Mouse (Mus musculus) myocyte (in vitro differentiated cells): ENCODE data around the gene Nek1.

Experiments used
- CEBPB ChIP-seq: IDR thresholded peaks from 2 replicates; pipeline ENCODE4 v1.6.1; 2011; ENCODE audit warnings: mild to moderate bottlenecking, moderate library complexity; ENCODE audit not compliant: poor library complexity, insufficient read depth, severe bottlenecking
- E2F4 ChIP-seq: IDR thresholded peaks from one replicate; pipeline ENCODE4 v1.6.1; 2011; ENCODE audit warnings: mild to moderate bottlenecking, control low read depth, moderate library complexity; ENCODE audit not compliant: insufficient read depth
- MAX ChIP-seq: IDR thresholded peaks from one replicate; pipeline ENCODE4 v1.6.1; 2011; ENCODE audit warnings: low read depth, mild to moderate bottlenecking, control low read depth
- MYOD1 ChIP-seq, 3 experiments: IDR thresholded peaks; one replicate each; pipeline ENCODE4 v1.6.1; 2011; ENCODE audit warnings: control low read depth in 2 of 3, low read depth in 2 of 3, mild to moderate bottlenecking in 2 of 3, moderate library complexity in 1 of 3; ENCODE audit not compliant: insufficient read length in 2 of 3, control insufficient read depth in 1 of 3
- MYOG ChIP-seq, 3 experiments: IDR thresholded peaks; one replicate each; pipeline ENCODE4 v1.6.1; 2011; ENCODE audit warnings: control low read depth in 2 of 3, low read depth in 2 of 3, mild to moderate bottlenecking in 2 of 3; ENCODE audit not compliant: insufficient read length in 2 of 3, control insufficient read depth in 1 of 3, insufficient read depth in 1 of 3
- POLR2A ChIP-seq: IDR thresholded peaks from one replicate; pipeline ENCODE4 v1.6.1; 2011; ENCODE audit warnings: low read depth, mild to moderate bottlenecking, control low read depth, moderate library complexity; ENCODE audit not compliant: insufficient read length
- POLR2AphosphoS2 ChIP-seq: IDR thresholded peaks from one replicate; pipeline ENCODE4 v1.6.1; 2011; ENCODE audit warnings: low read depth, control low read depth; ENCODE audit not compliant: insufficient read length
- REST ChIP-seq: IDR thresholded peaks from one replicate; pipeline ENCODE4 v1.6.1; 2011; ENCODE audit warnings: mild to moderate bottlenecking, control low read depth, moderate library complexity; ENCODE audit not compliant: insufficient read depth, insufficient read length
- SRF ChIP-seq: IDR thresholded peaks from one replicate; pipeline ENCODE4 v1.6.1; 2011; ENCODE audit warnings: low read depth; ENCODE audit not compliant: control insufficient read depth, insufficient read length
- TCF12 ChIP-seq: IDR thresholded peaks from one replicate; pipeline ENCODE4 v1.6.1; 2011; ENCODE audit warnings: mild to moderate bottlenecking, control low read depth; ENCODE audit not compliant: poor library complexity, insufficient read depth, severe bottlenecking
- TCF3 ChIP-seq: IDR thresholded peaks from one replicate; pipeline ENCODE4 v1.6.1; 2011; ENCODE audit warnings: low read depth, control low read depth; ENCODE audit not compliant: insufficient read length
- USF1 ChIP-seq: IDR thresholded peaks from one replicate; pipeline ENCODE4 v1.6.1; 2011; ENCODE audit warnings: low read depth, mild to moderate bottlenecking, control low read depth, moderate library complexity

GRCm38 (mm10) chr8:60978496-60978895, 14.5 kb upstream of the Nek1 start:
- TF ChIP-seq POLR2A (no peak), MYOD1 (IDR thresholded peaks at IDR 0.05; ENCODE audit: control insufficient read depth in 1 of 3, insufficient read length in 2 of 3, low read depth in 2 of 3) (no peak), MAX (no peak), MYOG (IDR thresholded peaks at IDR 0.05; ENCODE audit: control insufficient read depth in 1 of 3, insufficient read depth in 1 of 3, insufficient read length in 2 of 3, low read depth in 2 of 3) (no peak), USF1 (no peak), TCF3 (no peak), POLR2AphosphoS2 (no peak), E2F4 (no peak), TCF12 (no peak), SRF (no peak), CEBPB (no peak), REST (no peak)
